Mouse (Mus musculus): Measurements from ENCODE around the gene Wdr43.
"Not testable (repeated sequence)": the region's sequence is repeated elsewhere in the genome, so short reads cannot be mapped to it uniquely, and the experiment has no call there.

Wdr43 gene

DNA sequence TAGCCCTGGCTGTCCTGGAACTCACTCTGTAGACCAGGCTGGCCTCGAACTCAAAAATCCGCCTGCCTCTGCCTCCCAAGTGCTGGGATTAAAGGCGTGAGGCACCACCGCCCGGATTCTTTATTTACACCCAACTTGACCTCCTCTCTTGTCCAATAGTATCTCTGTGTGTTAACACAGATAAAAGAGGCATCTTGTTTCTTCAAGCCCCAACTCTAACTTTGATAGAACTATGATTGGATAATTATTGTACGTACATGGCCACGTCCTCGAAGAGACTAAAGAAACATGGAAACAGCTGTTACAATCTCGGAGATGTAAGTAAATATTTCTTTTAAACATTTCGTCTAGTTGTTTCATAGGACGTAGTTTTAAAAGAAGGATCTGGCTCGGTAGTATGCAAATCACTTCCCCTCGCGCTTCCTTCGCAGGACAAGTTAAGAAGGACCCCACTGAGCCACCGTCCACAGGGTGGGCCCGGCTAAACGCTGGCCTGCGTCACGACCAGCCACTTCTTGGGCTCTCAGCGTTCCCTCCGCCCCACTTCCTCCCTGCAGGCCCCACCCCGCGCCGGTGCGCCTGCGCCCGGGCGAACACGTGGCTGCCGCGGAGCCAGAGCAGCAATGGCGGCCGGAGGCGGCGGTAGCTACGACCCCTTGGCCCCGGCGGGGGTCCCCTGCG lies at the start of gene Wdr43:
Wdr43 (plus strand) TSS at position 258 of the 681 bp plus-strand sequence.
- DNase-seq: peak; percentile 94

DNA sequence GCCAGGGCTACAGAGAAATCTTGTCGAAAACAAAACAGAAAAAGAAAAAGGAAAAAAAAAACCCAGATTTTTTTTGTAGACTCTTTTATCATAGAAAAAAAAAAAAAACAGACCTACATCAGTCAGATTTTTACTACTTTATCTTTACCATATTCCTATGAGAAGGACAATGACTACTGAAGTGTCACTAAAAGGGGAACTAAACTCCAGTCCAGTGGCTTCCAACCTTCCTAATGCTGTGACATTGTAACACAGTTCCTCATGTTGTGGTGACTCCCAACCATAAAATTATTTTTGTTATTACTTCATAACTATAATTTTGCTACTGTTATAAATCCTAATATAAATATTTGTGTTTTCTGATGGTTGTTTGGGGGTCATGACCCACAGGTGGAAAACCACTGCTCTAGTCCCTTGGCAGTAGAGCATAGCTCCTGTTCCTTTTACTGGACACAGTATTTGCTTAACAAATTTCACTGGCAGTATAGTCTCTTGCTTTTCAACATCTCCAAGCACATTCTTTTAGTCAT lies 36.5 kb upstream of the Wdr43 start:
- DNase-seq: no peak

DNA sequence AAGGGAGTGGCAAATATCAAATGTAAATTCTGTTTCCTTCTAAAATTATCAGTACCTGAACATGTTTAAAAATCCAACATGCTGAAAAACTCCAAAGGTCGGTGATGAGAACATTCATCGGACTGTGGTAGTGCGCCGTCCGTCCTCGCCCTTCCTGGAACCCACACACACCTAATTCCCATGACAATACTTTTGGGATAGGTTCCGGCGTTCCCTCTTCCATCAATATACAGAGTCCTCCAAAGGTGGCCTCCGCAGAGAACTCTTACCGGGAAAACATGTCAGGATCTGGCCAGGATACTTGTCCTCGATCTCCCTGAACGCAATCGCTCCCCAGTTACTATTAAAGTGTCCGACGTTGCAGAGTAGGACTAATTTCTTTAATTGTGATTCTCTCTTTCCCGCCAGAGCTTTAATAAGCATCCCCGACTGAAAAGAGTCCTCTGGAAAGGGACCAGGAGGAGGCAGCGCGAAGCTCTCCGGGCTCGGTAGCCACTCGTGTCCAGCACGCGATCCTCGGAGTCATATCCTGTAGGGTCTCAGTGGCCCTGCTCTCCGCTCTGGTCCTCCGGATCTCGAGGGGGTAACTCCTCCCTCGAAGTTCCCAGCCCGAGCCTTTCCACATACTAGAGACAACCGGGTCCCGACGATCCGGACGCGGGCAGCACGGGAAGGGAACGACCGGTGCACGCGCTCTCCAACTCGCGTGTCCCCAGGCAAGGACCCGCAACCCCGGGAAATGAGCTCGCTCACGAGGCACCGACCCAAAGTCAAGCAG lies 17.6 kb upstream of the Wdr43 start:
- DNase-seq: no peak

DNA sequence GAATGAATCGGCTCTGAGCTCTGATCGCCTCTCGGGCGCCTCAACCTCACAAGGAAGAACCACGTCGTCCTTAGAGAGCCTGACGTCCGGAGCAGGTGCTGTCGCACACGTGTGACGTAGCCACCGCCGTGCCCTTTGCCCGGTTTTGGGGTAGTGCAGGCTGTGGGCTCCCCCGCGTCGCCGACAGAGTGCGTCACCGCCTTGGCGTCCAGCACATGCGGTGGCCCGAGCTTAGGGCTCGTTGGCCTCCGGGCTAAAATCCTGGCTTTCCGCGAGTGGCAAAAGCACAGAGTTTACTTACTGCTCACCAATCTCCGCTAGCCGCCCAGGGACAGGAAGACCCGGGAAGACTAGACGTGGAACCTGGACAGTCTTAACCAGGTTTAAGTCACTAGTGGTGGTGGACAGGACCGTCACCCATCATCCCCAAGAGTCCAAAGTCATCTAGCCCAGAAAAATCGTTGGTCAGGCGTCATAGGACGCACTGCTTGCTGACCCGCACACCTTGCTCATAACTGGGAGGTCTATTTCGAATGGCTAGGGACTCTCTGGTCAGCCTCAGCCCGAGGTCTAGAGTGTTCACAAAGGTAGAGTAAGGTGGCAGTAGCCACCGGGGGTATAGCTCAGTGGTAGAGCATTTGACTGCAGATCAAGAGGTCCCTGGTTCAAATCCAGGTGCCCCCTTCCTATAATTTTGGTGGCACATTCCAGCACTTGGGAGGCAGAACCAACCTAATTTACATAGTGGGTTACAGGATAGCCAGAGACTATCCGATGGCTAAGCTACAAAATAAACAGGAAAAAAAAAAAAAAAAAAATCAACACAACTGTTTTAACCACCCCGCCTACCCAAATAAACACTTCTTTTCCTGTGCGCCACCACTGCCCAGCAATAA lies 16.8 kb upstream of the Wdr43 start:
- DNase-seq: peak; percentile 92

DNA sequence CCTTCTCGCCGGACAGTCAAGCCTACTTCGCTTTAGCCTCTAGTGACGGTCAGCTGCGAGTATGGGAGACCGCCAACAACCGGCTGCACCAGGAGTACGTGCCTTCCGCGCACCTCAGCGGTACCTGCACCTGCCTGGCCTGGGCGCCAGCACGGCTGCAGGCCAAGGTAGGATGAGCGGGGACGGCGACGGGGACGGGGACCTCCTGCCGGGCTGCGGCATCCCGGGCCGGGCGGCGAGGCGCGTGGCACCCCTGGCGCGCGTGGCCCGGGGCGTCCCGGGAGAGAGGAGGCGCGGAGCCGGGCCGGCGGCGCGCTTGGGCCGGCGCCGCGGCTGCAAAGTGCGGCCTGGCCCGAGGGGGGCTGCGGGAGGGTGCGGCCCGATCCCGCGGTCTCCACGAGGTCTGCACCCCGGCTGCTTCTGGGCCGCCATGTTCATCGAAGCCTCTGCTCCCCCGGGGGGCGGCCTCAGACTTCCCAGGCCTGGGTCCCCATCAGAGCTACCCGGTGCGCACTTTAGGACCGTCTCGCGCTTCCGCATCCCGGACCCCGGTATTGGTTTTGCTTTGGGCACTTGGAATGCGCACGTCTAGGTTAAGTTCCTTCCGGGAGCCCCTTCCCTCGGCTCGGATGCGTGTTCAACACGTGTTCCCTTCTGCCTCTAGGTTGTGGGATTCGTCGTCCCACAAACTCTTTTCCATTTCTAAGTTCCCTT lies 781 bp downstream of the Wdr43 start:
- DNase-seq: peak; percentile 27

DNA sequence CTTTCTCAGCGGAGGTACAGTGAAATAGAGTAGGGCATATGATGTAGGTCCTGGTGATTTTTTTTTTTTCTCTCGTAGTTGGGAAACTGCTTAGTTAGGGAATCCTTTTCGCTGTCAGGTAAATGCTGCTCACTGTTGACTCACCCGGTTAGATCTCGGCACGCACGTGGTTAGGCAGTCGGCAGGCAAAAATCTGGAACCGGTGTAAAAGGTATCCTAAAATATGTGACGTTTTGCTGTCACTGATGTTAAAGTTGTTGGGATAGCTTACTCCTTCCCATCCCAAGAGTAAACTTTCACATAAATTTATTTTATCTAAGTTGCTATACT lies 1.3 kb downstream of the Wdr43 start:
- no peak for DNase-seq

DNA sequence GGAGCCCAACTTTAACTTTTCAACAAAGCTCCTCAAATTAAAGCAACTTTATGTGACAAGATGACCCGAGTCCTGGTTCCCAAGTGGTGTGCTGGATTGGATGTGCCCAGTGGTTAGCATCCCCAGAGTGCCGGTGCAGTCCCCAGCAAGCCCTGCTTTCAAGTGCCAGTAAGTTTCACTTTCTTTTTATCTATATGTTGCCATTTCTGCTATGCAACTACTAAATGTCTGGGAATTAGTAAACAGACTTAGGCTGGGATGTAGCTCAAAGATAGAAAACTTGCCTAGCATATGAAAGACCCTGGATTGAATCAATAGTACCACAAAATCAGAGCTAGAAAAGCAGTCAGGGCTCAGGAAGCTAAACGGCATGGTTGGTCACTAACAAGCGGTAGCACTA lies 2.3 kb downstream of the Wdr43 start:
- DNase-seq: no peak

DNA sequence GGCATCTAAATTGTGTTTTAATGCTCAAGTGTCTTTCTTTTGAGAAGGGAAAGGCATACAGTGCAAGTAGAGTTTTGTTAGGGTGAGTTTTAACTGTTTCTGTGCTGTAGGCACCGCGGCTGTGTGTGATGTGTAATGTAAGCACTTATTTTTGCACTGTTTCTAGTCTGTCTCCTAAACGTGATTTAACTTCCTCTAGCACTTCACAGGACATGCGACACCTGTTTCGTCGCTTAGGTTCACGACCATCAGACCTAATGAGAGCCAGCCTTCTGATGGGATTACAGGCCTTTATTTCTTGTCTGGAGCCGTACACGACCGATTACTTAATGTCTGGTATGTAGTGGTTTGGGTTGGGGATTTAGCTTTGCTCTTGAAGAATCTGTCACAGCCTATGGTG lies 16.1 kb downstream of the Wdr43 start:
- DNase-seq: no peak

DNA sequence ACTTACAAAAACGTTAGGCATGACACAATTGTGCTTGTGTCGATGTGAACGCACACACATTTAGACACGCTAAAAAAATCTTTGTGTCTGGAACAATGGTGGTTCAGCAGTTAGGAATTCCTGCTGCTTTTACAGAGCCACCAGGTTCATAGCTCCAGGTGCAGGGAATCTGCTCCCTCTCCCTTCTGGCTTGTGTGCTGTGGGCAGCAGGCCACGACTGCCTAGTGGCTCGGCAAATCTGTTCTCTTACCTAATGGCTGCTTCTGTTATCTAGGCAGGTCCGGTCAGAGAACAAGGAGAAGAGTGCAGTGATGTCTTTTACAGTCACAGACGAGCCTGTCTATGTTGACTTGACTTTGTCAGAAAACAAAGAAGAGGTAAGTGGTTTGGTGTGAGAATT lies 17.7 kb downstream of the Wdr43 start:
- peak; percentile 37 for DNase-seq

DNA sequence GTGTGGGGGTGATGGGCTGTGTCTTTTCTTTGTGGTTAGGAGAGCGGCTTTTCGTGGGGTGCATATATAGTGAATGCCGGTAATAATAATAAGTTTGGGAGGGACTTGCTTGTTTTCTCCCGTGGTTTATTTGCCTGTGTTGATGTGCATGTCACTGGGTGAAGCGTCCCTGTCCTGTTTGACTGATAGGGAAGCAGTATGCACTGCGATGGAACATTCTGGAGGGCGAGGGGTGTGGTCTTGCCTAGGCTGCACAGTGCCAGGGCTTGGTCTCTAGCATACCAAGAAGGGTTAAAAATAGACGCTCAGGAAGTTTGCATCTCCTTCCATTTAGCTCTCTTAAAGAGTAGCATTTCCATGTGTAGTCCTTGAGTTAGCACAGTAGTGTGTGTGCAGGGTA lies 21.1 kb downstream of the Wdr43 start:
- DNase-seq: no peak

DNA sequence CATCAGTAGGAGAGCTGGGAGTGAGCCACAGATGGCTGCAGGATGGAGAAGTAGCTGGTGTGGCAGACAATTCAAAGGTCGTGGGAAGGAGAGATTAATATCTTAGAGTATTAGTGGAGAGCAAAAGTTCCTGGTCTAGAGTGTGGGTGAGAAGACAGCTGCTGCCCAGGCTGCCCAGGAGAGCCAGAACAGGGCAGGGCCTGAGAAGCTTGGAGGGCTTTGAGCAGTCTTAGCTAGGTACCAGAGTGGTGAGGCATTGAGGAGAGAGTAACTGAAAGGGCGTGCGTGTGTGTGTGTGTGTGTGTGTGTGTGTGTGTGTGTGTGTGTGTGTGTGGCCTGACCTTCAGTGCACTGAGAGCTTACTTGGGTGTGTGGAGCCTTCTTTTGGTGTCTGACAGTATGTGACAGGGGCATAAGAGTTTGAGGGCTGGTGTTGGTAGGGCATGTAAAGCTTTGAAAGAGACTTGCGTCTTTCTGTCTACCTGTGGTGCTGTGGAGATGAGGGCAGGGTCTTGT lies 22.1 kb downstream of the Wdr43 start:
- no peak for DNase-seq

DNA sequence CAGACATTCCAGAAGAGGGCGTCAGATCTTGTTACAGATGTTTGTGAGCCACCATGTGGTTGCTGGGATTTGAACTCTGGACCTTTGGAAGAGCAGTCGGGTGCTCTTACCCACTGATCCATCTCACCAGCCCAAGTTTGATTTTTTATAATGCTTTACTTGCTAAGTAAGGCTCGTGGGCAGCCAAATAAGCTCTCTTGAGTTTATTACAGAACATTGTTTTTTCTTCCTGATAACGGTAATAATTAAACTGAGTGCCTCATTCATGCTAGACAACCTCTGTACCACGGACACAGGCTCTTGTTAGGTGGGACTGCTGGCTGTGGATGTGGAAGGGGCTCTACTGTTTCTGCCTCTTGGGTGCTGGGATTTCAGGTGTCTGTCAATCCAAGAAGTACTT lies 23.4 kb downstream of the Wdr43 start:
- not testable (repeated sequence) for DNase-seq

DNA sequence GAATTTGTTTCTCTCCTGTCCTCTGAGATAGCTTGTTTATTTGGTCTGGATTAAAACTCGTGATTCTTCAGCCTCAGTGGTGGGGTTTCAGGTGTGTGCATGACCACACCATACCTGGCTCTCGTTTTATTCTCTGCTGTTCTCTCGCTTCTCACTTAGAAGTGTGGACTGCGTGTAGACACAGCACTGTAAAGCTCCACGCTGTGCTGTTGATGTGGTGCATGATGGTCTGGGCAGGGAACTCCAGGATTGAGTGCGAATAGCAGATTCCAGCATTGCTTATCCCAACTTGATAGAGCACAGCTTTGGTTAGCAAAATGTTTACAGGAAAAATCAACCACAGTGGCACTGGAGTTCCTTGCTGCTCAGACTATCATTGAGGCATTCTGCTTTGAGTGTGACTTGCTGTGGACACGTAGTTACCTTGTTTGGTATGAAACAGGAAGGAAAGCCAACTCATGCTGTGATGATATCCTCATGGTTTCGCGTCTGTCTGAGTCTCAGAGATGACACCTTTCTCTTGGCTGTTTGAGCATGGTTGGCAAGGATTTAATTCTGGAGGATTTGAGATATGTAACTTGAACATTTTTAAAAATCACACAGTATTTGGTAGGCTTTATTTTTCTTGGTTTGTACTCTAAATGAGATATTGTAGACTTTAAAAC lies 24.9 kb downstream of the Wdr43 start:
- DNase-seq: peak; percentile 23

DNA sequence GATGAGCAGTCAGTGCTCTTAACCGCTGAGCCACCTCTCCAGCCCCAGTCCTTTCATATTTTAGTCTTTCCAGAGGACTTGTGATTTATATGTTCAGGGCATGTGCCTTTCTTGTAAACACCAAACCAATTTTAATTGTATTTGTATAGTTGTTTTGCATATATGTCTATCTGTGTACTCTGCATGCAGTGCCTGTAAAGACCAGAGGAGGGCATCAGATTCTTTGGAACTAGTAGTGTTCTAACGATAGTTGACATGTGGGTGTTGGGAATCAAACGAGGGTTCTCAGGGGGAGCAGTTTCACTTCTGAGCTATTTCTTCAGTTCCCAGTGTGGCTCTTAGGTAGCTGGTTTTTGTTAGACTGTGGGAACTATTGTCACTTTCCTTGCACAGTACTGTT lies 26.5 kb downstream of the Wdr43 start:
- DNase-seq: no peak

DNA sequence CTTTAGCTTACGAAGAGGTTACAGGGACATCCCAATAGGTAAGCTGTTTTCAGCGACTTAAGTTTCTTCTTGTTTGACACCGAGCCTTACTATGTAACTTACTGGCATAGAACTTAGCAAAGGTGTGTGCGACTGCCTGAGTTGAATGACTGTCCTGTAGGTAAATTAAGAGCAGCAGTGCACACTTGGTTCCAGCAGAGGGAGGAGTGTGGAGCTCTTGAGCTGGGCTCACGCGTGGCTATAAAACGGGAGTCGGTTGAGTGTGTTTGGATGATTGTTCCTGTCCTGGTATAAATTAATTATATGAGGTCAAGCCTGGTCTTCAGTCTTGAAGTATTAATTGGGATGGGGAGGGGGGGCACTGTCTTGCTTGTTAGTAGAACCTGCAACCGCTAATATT lies 34.3 kb downstream of the Wdr43 start:
- no peak for DNase-seq

DNA sequence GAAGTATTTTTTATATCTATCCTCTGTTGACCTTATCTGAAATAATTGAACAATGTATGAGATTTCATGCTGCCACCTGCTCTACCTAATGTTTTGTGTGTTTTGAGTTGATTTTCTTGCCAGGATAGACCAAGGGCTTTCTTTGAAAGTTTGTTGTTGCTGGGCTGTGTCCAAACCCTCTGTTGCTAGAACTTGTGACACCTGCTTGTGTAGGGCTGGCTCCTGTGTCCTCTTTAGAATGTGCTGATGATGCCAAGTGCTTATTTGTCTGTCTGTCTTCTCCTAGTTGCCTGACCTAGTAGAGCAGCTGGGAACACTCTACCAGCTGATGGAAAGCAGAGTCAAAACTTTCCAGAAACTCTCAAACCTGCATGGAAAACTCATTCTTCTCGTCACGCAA lies 36.8 kb downstream of the Wdr43 start:
- no peak for DNase-seq

DNA sequence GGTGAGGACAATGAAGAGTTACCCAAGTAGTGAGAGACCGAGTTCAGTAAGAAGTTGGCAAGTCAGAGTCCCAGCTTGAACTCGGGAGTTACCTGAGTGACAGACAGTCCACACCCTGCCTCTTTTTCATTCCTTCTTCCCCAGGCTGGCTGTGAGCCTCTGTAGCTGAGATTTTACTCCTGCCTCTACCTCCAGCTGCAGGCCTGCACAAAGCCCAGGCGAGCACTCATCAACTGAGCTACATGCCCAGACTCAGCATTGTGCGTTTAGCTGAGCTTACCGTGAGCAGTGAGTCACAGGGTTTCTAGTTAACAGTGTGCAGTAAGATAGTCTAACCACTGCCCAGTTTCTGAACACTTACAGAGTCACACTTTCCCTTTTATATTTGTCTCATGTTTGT lies 37.2 kb downstream of the Wdr43 start:
- no peak for DNase-seq

DNA sequence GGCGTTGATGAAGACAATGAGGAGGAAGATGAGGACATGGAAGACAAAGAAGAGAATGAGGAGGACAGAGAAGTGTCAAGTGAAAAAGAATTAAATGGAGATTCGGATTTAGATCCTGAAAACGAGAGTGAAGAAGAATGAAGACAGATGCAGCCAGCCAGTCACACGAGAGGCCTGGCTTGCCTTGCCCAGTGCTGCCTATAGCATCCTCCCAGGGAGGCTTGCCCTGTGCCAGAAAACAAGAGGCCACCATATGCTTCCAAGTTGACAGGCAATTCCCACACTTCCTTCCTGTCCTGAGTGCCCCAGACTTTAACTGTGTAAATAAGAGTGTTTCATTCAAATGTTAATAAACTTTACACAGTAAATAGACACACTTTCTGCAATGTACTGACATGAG lies 41.8 kb downstream of the Wdr43 start:
- peak; percentile 39 for DNase-seq

DNA sequence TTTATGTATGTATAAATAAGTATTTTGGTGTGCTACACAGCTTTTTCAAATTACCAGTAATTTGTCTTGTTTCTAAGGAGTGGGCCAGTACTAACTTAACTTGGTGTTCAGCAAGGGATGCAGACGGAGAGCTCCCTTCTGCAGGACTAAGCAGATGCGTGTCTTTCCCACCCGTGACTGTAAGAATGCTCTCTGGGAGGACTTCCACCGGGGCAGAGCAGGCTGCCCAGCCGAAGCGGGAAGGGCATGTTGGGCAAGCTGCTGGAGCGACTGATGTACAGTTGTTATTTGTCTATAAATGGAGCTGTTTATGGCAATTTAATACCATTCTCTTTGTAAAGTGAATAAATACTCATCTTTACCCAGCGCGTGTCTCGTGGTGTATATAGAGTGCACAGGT lies 43.0 kb downstream of the Wdr43 start:
- no peak for DNase-seq

DNA sequence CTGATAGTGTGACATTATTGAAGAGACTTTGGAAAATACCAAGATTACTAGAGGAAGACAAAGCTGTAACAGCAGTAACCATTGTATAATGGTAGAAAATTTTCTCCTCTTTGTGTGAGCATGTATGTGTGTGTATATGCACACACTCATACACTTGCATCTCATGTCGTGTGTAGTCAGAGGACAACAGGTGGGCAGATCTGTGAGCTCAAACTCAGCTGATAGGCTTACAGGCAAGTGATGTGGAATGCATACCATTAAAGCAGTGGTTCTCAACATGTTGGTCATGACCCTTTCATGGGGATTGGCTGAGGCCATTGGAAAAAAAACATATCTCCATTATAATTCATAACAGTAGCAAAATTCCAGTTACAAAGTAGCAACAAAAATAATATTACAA lies 44.7 kb downstream of the Wdr43 start:
- DNase-seq: no peak

DNA sequence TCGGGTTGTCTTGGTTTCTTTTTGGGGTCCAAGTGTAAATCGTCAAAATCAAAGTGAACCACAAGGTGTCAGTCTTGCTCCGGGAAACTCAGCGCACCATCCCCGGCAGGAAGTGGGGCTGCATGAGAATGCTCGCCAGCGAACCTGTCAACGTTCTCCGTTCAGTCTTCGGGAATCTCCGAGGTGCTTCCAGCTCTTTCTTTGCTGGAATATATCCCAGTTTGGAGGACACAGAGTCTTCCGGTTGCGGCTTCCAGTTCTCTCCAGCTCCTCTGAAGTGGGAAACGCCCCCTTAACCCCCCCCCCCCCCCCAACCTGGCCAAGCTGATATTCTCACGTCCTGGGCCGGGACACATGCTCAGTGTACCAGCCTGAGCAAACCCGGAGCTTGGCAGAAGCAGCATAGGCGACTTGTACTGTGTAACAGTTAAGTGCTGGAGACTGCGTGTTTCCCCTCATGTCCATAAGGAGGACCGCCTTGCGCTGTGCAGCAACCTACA lies 47.1 kb downstream of the Wdr43 start:
- DNase-seq: peak; percentile 62

DNA sequence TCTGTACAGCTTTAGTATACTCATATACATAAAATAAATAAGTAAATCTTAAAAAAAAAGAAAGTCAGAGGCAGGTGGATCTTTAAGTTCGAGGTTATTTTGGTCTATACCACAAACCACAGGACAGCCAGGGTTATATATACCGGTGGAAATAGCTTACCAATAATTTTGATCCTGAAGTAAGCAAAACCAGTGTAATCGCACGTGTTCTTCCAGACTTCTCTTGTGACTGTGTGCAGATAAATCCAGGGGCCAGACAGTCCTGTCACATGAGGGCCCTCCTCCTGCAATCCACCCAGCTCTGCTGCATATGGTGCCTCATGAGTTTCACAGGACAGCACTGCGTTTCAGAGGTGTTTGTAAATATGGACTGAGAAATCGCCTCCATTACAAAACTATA lies 47.8 kb downstream of the Wdr43 start:
- no peak for DNase-seq

Data from cerebellum, adult 8-10 months (tissue).